Mouse (Mus musculus) ovary, postnatal 14 days (tissue): Measurements from ENCODE around the gene Pafah1b2.

Experiments
- DNase-seq: peaks from one replicate; pipeline ENCODE4 v3.0.0; 2022; ENCODE audit warnings: low spot score

Pafah1b2 gene

DNA sequence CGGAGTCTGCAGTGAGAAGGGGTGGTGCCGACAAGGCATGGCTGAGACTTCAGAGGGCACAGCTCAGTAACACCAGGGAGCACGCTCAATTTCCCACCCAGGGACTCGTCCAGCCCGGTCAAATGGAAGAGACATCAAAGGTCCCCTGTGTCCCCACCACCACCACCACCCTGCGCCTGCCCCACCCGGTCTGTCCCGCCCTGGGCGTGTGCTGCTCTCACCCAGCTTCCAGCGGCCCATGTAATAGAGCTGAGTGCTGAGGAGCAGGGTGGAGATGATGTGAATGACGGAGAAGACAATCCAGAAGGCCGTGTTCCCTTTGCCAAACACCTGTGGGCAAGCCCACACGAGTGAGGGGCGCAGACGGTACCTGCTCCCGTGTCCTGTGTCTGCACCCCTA is 70.0 kb downstream of the Pafah1b2 start:
- no peak for DNase-seq

DNA sequence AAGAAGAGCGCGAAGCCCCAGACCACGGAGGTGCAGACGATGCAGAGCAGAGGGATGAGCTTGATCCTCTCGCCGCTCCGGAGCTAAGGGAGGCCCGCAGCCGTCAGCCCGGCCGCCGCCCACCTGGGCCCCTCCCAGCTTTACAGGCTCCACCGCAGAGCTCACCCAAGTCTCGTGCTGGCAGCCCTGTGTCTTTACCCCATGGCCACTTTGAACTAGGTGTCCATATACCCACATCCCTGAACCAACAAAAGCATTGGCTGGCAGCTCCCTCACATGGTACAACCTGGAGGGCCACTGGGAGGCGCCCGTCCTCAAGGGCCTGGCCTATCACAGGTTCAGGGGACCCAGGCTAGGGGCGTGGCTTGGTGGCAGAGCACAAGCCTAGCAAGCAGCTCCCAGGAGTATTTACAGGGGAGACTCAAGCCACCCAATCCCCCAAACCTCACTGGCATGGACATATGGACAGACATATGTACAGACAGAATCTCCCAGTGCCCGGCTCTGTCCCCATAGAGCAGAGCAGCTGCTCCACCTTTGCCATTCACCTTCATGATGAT is 71.1 kb downstream of the Pafah1b2 start:
- DNase-seq: no peak

GRCm38 (mm10) chr9:45939794-45940193 is 72.7 kb downstream of the Pafah1b2 start:
- DNase-seq: no peak

- no peak for DNase-seq
These were observed 73.4 kb downstream of the Pafah1b2 start for GRCm38 (mm10) chr9:45938952-45939637.

DNA sequence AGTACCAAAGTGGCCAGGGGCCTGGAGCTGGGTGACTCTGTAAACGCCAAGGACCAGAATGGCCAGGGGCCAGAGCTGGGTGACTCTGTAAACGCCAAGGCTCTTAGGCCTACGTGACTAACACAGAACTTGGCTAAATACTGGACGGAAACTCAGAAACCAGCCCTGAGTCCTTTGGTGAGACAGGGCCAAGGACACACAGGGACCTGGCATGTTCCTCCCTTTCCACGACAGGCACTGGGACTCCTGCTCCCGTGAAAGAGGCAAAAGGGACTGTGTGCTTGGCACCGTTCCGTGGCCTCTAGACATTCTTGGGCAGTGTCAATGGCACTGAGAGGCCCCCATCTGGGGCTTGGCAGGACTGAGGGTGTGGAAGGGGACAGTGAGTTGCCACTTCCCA is 74.4 kb downstream of the Pafah1b2 start:
- no peak for DNase-seq

DNA sequence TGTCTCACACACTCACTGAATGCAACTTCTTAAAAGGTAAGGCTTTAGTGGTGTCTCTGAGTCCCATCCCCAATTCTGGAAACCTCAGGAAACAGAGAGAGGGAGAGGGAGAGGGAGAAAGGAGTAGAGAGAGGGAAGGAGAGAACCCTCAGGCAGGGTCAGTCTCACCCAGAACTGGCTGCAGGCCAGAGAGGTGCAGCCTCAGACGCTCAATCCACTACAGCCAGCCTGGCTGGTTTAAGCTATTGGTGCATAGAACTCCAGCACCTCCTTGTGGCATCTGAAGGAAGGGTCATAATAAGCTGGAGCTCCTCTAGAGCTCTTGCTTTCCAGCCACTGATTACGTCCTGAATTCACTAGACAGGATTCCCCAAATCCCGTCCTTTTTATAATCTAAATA is 75.6 kb downstream of the Pafah1b2 start:
- DNase-seq: peak; percentile 68

DNA sequence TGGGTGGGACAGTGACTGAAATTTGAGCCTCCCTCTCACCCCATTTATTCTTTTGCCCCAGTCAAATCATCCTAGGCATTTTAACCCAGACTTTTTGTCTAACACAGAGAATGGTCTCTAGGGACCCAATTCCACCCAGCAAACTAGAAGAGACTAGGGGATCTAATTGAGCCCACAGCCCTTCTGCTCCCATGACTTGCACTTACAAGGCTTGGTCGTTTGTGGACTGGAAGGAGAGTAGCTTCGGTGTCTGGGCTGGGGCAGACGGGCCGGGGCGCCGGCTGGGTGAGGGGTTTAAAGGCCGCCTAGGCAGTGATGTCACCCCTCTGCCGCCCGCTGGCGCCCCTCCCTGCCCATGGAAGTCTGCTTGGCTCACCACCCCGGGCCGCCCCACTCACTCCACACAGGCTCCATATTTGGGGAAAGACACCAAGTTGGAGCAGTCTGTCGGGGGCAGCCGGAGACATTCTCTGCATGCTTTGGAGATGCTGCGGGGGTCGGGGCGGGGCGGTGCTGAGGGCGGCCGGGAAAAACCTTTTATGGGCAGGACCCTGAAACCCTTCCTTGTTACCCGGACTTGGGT is 76.8 kb downstream of the Pafah1b2 start, which contains the start of gene Tagln:
Tagln (minus strand) TSS at position 431 of the 583 bp plus-strand sequence.
- no peak for DNase-seq

DNA sequence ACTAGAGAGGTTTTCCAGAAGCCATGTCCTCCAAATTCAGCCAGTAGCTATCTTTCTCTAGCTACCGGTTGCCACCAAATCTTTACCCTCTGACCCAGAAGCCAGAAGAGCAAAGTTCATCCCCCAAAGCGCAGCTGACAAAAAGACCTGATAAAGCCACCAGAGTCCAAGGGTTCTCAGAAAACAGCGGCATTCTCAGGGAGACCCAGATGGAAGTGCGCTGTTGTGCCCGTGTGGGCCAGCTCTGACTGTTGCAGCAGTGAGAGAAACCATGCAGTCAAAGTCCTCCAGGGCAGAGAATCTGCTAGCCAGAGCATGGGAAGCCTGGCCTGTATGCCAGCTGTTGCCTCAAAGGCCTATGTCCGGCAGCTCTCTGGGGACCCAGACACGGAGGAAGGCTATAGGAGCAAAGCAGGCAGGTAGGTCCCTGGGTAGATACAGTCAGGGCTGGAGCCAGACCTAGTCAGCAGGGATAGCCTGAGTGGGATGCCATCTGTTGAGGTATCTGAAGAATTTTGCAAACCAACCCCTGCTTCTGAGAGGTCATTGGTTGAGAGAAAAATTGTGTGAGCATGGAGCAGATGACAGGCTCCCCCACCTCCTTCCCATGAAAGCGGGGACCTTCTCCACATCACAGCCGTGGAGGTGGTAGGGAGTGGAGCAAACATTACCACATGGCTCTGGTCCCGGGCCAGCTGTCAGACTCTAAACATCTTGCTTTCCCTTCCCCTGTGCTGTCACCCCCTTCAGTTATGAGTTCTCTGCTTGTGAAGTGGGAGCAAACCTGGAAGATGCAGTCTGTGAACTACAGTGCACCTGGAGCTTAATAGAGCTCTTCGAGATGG is 79.7 kb downstream of the Pafah1b2 start:
- no peak for DNase-seq

DNA sequence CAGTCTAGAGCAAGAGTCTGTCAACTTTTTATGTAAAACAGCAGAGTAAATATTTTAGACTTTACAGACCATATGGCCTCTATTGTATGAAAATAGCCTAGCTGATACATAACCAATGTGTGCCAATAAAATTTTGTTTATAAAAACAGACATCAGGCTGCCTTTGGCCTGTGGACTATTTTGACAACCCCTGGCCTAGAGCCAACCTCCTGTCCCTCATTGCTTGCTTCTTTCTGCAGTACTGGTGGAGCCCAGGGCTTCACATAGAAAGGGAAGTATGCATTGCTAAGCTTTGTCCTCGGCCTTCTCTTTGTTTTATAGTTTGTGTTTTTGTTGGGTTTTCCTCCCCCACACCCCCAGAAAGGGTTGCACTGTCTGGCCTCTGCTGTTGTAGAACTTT is 80.5 kb downstream of the Pafah1b2 start:
- no peak for DNase-seq

GRCm38 (mm10) chr9:45929285-45929684 is 83.2 kb downstream of the Pafah1b2 start:
- no peak for DNase-seq

GRCm38 (mm10) chr9:45919895-45920294 is 92.6 kb downstream of the Pafah1b2 start:
- DNase-seq: peak; percentile 48

DNA sequence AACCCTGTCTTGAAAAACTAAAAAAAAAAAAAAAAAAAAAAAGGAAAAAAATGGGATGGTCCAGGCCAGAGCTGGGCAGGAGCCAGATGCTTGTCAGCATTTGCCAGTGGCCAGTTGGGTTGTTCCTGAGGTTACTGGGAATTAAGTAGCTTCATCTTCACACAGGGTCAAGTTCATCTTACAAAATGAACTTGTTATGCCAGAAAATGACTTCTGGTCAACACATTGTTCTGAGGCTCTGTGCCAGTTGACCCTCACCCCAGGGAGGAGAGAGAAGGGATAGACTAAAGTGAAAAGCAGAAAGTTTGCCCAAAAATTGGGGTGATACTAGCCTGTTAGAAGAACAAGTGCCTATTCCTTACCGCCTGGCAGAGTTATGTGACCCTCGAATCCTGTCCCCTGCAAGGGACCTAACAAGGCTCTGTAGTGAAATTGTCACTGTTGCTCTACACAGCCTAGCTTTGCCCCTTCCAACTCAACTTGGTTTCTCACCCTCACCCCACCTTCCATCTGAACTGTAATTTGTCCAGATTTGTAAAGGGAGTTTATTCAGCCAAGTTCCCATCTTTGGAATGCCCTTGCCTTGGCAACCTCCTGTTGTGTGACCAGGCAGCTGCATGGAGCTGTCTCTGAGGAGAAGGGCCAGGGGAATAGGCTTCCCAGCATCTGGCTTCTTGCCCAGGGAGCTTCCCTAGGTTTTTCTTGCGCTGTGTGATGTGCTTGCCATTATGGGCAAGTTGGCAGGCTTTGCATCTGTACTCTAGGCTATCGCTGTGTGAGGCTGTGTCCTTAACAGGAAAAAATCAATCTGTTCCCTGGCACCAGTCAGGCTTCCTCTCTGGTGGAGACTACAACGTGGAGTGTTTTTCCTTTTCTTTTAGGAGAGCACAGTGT is 95.2 kb downstream of the Pafah1b2 start:
- DNase-seq: peak; percentile 55

DNA sequence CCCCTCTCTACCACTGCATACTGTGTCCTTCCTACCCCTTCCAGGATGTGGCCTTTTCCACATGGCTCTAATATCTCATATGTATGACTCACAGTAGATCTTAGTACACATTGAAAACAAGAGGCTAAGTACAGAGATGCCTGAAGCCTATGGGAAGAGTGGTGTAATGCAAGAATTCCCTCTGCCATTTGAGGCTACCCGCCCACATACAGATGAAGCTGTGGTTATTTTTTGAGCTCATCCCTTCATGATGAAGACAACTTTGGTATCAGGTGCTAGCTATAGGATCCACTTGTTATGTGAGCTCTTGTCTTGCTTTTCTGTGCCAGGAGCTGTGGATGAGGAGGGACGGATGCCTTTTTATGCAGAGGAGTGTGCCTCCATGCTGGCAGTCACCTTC is 96.8 kb downstream of the Pafah1b2 start:
- DNase-seq: no peak
